Mouse (Mus musculus): Measurements from ENCODE around the gene Med31. TPM values are rescaled to one million over a fixed set of nuclear protein-coding genes. Genes with fewer than 3 reads are reported as not detected.

Med31 gene
- polyA plus RNA-seq, 1 experiment from 2014 or later = 50.9 TPM

DNA sequence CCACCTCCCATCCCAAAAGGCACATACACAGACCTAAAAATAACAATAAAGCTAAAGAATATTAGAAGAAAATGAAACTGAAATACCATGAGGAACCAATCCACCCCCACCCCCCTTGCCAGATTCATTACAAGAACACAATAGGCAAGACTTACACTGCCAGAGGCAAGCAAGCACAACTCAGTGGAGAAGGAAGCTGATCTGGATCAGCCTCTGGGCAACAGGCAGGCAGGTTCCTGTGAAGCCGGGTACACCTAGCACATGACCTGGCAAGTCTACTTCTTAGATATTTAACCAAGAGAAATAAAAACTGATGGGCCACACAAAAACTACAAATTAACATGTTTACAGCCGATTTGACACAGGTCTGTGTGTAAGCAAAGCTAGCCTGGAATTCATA lies 52.2 kb downstream of the Med31 start:
- WGBS = 70% methylated on average over 2 of the region's 2 CpGs

More for the DNA sequence above, 52.2 kb downstream of the Med31 start:
- peaks cover 62% of the 10 kb centered on the region for H3K36me3 ChIP-seq
- H3K9me3 ChIP-seq (replicated peaks) = no peaks in the 10 kb centered on the region
- H3K4me3 ChIP-seq (replicated peaks) = no peak overlapping the region
- H3K9ac ChIP-seq = no peak overlapping the region
- no peaks in the 10 kb centered on the region for H3K4me1 ChIP-seq
- H3K27me3 ChIP-seq = no peaks in the 10 kb centered on the region
- ATAC-seq (ENCODE audit: insufficient number of reproducible peaks, low FRiP score, low TSS enrichment, low read depth) = no peak
- H3K27ac ChIP-seq (replicated peaks) = no peak overlapping the region
- no peak overlapping the region for H3K4me2 ChIP-seq (replicated peaks)

Other genes starting within 250 kb of the Med31 start
- gene Aipl1, start 178.1 kb downstream of the Med31 start, polyA plus RNA-seq (2015; fragmentation: Nextera tagmentation; extraction: Ambion mirVana) = 0.38 and 0.56 TPM in 2 replicates
- gene Pimreg, start 173.6 kb downstream of the Med31 start, polyA plus RNA-seq (2015; fragmentation: Nextera tagmentation; extraction: Ambion mirVana) = 89.1 and 89.5 TPM in 2 replicates
- 1.9 and 2.0 TPM in 2 replicates for gene Pitpnm3, start 79.8 kb downstream of the Med31 start, polyA plus RNA-seq (2015; fragmentation: Nextera tagmentation; extraction: Ambion mirVana)
- 0.41 and 0.43 TPM in 2 replicates for gene Gm43951, start 8.8 kb downstream of the Med31 start, polyA plus RNA-seq (2015; fragmentation: Nextera tagmentation; extraction: Ambion mirVana)
- gene 4933427D14Rik, start 8.1 kb downstream of the Med31 start, polyA plus RNA-seq (2015; fragmentation: Nextera tagmentation; extraction: Ambion mirVana) = 13.5 and 17.2 TPM in 2 replicates
- 254 and 268 TPM in 2 replicates for gene Txndc17, start 8.0 kb downstream of the Med31 start, polyA plus RNA-seq (2015; fragmentation: Nextera tagmentation; extraction: Ambion mirVana)
- 9.2 and 9.4 TPM in 2 replicates for gene Slc13a5, start 51.6 kb upstream of the Med31 start, polyA plus RNA-seq (2015; fragmentation: Nextera tagmentation; extraction: Ambion mirVana)
- 4.5 and 5.5 TPM in 2 replicates for gene Xaf1, start 86.0 kb upstream of the Med31 start, polyA plus RNA-seq (2015; fragmentation: Nextera tagmentation; extraction: Ambion mirVana)
- not detected in 2 replicates for gene Fbxo39, start 98.9 kb upstream of the Med31 start, polyA plus RNA-seq (2015; fragmentation: Nextera tagmentation; extraction: Ambion mirVana)
- gene Tekt1, start 146.8 kb upstream of the Med31 start, polyA plus RNA-seq (2015; fragmentation: Nextera tagmentation; extraction: Ambion mirVana) = 20.6 and 40.5 TPM in 2 replicates
- gene Smtnl2, start 196.1 kb upstream of the Med31 start, polyA plus RNA-seq (2015; fragmentation: Nextera tagmentation; extraction: Ambion mirVana) = 58.8 and 64.3 TPM in 2 replicates
- gene Ggt6, start 219.9 kb upstream of the Med31 start, polyA plus RNA-seq (2015; fragmentation: Nextera tagmentation; extraction: Ambion mirVana) = 6.3 and 7.0 TPM in 2 replicates
- 123 and 138 TPM in 2 replicates for gene Mybbp1a, start 225.8 kb upstream of the Med31 start, polyA plus RNA-seq (2015; fragmentation: Nextera tagmentation; extraction: Ambion mirVana)

Measured in embryonic facial prominence, embryonic 15.5 days (tissue).